Mouse (Mus musculus) liver, postnatal 0 days (tissue): ENCODE measurements at regions not wholly inside any gene's neighbourhood (a gene's known extent, or its start where the extent isn't known, plus 50 kb on each side); places are given as distances from the start of the nearest gene placed in this dataset. TPM values are rescaled to one million over a fixed set of nuclear protein-coding genes. Genes with fewer than 3 reads are reported as not detected.

Experiments
- ATAC-seq: fragments of 200-750 bp; cut with Nextera tagmentation; 2 replicates; pipeline ENCODE4 v1.8.0; 2017; ENCODE audit warnings: mild to moderate bottlenecking, moderate library complexity
- DNase-seq: peaks from one replicate; pipeline ENCODE4 v3.0.0-alpha.2; 2016
- H3K27ac ChIP-seq: fragments of 300-500 bp; sonication (generic); 2 replicates; pipeline ENCODE4 v1.5.1; 2014; ENCODE audit warnings: antibody characterized with exemption, moderate library complexity, mild to moderate bottlenecking, low read depth
- H3K27me3 ChIP-seq: fragments of 300-500 bp; sonication (generic); 2 replicates; pipeline ENCODE4 v1.6.1; 2014; ENCODE audit warnings: low read length, control low read depth, mixed read lengths; ENCODE audit not compliant: insufficient read depth
- H3K36me3 ChIP-seq: fragments of 300-500 bp; sonication (generic); replicated peaks from 2 replicates; pipeline ENCODE4 v1.6.1; 2014; ENCODE audit warnings: mild to moderate bottlenecking, control low read depth, low read length, moderate library complexity, mixed read lengths; ENCODE audit not compliant: insufficient read depth
- H3K4me1 ChIP-seq: fragments of 300-500 bp; sonication (generic); 2 replicates; pipeline ENCODE4 v1.6.1; 2014; ENCODE audit warnings: antibody characterized with exemption, mild to moderate bottlenecking, control low read depth; ENCODE audit not compliant: insufficient read depth
- H3K4me2 ChIP-seq: fragments of 300-500 bp; sonication (generic); 2 replicates; pipeline ENCODE4 v1.6.1; 2014; ENCODE audit warnings: low read depth, mild to moderate bottlenecking, low read length, moderate library complexity, mixed read lengths
- H3K4me3 ChIP-seq: fragments of 300-500 bp; sonication (generic); 2 replicates; pipeline ENCODE4 v1.5.1; 2014; ENCODE audit warnings: low read depth, low read length
- H3K9ac ChIP-seq: fragments of 300-500 bp; sonication (generic); replicated peaks from 2 replicates; pipeline ENCODE4 v1.6.1; 2014; ENCODE audit warnings: mild to moderate bottlenecking, moderate library complexity
- H3K9me3 ChIP-seq: fragments of 300-500 bp; sonication (generic); 2 replicates; pipeline ENCODE4 v1.6.1; 2016; ENCODE audit warnings: mild to moderate bottlenecking, control low read depth, low read length, mixed read lengths
- CTCF ChIP-seq: sonication (generic); IDR thresholded peaks from 2 replicates; pipeline ENCODE4 v1.5.1; 2016; ENCODE audit warnings: antibody characterized with exemption, low read depth
- EP300 ChIP-seq: IDR thresholded peaks from 2 replicates; pipeline ENCODE4 v1.6.1; 2016; ENCODE audit warnings: antibody characterized with exemption, low read depth, mild to moderate bottlenecking
- WGBS: fragments of 180-500 bp; shearing (Covaris S2); extraction: QIAGEN DNeasy Blood & Tissue Kit; methylation state at CpG from one replicate; pipeline ENCODE4 v1.1.7; 2014; ENCODE audit not compliant: insufficient replicate concordance; 5-methylcytosine and 5-hydroxymethylcytosine counted together
- microRNA-seq: library from miRNA; unstranded; fragments of <30 nt; microRNA quantifications from one replicate; pipeline ENCODE4, GENCODE M21; 2016

DNA sequence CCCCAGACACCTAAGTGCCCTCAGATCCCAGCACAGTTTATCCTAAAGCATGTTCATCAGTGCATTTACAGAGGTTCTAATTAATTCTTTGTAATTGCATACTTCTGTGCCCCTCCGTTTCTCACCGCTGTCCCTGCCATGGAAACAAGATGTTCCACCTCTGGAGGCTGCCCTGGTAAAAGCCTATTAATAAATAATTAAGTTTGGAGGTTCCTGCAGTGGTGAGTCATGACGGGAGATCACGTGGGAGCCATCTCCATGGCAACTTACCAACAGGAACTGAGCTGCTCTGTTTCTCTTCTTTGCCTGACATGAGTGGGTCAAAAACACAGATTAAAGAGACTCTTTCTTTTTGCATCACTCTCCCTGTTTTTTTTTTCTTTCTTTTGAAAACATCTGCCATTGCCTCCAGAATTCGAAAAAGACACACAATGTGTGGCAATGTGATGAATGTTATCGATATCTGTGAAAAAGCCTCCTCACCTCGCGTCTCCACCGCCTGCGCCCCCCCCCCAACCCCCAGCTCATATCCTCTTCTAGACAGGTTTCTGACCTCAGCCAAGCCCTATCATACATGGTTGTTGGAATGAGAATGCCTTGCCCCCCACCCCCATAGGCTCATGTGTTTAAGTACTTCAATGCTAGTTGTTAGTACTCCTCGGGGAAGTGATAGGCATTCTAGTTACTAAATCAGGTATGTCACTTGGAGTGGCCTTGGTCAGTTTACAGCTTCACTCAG lies 965.9 kb downstream of the Ntrk3 start:
- H3K4me2 ChIP-seq = no peak overlapping the region
- 66% methylated on average over 11 of the region's 11 CpGs for WGBS
- H3K9me3 ChIP-seq = no peaks in the 10 kb centered on the region
- TF ChIP-seq CTCF = no peak
- TF ChIP-seq EP300 = no peak
- no peaks in the 10 kb centered on the region for H3K4me1 ChIP-seq
- no peak overlapping the region for H3K9ac ChIP-seq
- no peak overlapping the region for H3K4me3 ChIP-seq
- H3K27ac ChIP-seq = no peak overlapping the region
- ATAC-seq (no peak), DNase-seq (no peak)
- H3K36me3 ChIP-seq = no peaks in the 10 kb centered on the region
- H3K27me3 ChIP-seq = no peaks in the 10 kb centered on the region

DNA sequence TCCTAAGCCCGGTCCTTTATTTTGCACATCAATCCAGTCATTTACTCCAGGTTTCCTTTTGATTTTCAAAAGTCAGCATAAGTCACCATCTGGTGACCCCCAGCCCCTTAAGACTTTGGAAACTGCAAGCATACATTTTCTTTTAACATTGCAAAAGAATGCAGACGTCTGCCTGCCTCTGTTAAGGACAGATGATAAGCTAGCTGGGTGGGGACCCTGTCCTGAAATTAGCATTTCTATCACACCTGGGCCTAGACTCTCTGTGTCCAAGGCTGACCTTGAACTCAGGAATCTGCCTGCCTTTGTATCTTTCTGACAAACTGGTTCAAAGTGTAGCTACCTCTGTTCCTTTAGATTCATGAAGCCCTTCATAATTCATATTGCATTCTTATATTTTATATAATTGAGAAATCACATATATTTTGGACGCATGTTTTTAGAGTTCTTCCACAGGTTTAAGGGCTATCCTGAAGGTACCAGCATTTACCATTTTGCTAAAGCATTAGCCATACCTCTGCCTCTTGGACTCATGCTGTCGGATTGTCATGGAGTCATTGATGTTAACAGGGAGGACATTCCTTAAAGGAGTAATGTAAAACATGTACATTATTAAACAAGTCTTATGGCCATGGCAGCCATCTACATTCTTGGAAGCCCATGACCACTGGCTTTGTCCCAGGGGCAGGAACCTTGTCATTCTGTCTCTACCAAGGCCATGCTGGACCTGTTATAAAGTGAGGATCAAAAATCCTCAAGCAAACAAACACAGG lies 998.6 kb downstream of the Ntrk3 start:
- 63% methylated on average over 4 of the region's 4 CpGs for WGBS
- Histone ChIP-seq H3K9ac (no peak overlapping the region), H3K4me3 (no peak overlapping the region), H3K4me2 (no peak overlapping the region), H3K36me3 (no peaks in the 10 kb centered on the region), H3K4me1 (no peaks in the 10 kb centered on the region), H3K27me3 (no peaks in the 10 kb centered on the region), H3K27ac (no peak overlapping the region), H3K9me3 (no peaks in the 10 kb centered on the region)
- ATAC-seq (no peak), DNase-seq (no peak)
- TF ChIP-seq EP300 = no peak
- no peak for TF ChIP-seq CTCF

Small RNAs in the stretch of these regions (microRNA-seq; reads per million reads assigned to microRNA genes)
- gene Gm44358 = not detected
